Comparison of ENCODE assay signal across 14 mouse cellular contexts in genomic region chr11:32516916-32517712, GRCm38 (mm10). TPM values are rescaled to one million over a fixed set of nuclear protein-coding genes. Genes with fewer than 3 reads are reported as not detected.
A peak's percentile ranks its signal among the peaks of the same experiment; 100 is the strongest.
DNase-seq lines count a peak whose midpoint lies in the region; ATAC-seq lines count a peak whose summit lies in the region.
"Had no signal": no experiment of that assay in that cellular context is flagged by ENCODE, and none has a peak within 500 bp of the region (broad histone marks: within the 10 kb centered on the region; RNA-seq: fewer than 3 reads in every experiment).

No protein-coding gene starts in this region.

- no peak overlapping the region for H3K9ac ChIP-seq in embryonic facial prominence, embryonic 14.5 days (ENCODE audit: low read depth, low read length)
- H3K9ac ChIP-seq: liver, postnatal 0 days; neural tube, embryonic 12.5 days had no signal

- no peak for DNase-seq in embryonic facial prominence, embryonic 14.5 days (ENCODE audit: low spot score)
- DNase-seq in embryonic facial prominence, embryonic 10.5 days (ENCODE audit: low spot score) = no peak
- DNase-seq in left cerebral cortex, adult 11 months (ENCODE audit: low spot score) = peak; percentile 22
- DNase-seq in left cerebral cortex, postnatal 4 days = no peak
- DNase-seq in layer of hippocampus, adult 9-11 months = peak; percentile 72
- peak; percentile 12 for DNase-seq in right cerebral cortex, postnatal 4 days
- DNase-seq in spleen, postnatal 10 days (ENCODE audit: low spot score in 2 of 2) = no peak
- DNase-seq in T-cell, adult 2 months (ENCODE audit: low spot score) = no peak
- DNase-seq: kidney, postnatal 4 days; liver, postnatal 0 days had no signal

- H3K27me3 ChIP-seq in embryonic facial prominence, embryonic 14.5 days (replicated peaks; ENCODE audit: control insufficient read depth, insufficient read depth, low read length) = no peaks in the 10 kb centered on the region
- no peaks in the 10 kb centered on the region for H3K27me3 ChIP-seq in embryonic facial prominence, embryonic 10.5 days (replicated peaks; ENCODE audit: low read depth, poor library complexity, severe bottlenecking)
- H3K27me3 ChIP-seq: neural tube, embryonic 12.5 days had no signal

- 87% methylated on average over 8 of the region's 8 CpGs for WGBS in embryonic facial prominence, embryonic 14.5 days
- WGBS in embryonic facial prominence, embryonic 10.5 days = 89% methylated on average over 8 of the region's 8 CpGs

- H3K36me3 ChIP-seq in embryonic facial prominence, embryonic 14.5 days (ENCODE audit: control insufficient read depth, insufficient read depth, low read length) = peaks cover 37% of the 10 kb centered on the region
- H3K36me3 ChIP-seq in embryonic facial prominence, embryonic 10.5 days (replicated peaks) = peaks cover 51% of the 10 kb centered on the region
- H3K36me3 ChIP-seq: G1E had no signal

- 0 out of 2 replicates have a peak overlapping the region, but pooled peaks have one; percentile 3 for H3K27ac ChIP-seq in embryonic facial prominence, embryonic 14.5 days (replicated peaks; ENCODE audit: low read depth, low read length)
- H3K27ac ChIP-seq in embryonic facial prominence, embryonic 10.5 days (replicated peaks) = no peak overlapping the region
- H3K27ac ChIP-seq: midbrain, embryonic 10.5 days; neural tube, embryonic 12.5 days had no signal

- intact Hi-C loops in left cerebral cortex, postnatal 4 days (cut with DNase I) = no loop called here

- H3K4me2 ChIP-seq in embryonic facial prominence, embryonic 14.5 days (ENCODE audit: low read depth, low read length) = no peak overlapping the region
- H3K4me2 ChIP-seq: neural tube, embryonic 12.5 days had no signal

- no peaks in the 10 kb centered on the region for H3K4me1 ChIP-seq in embryonic facial prominence, embryonic 14.5 days (ENCODE audit: control insufficient read depth, insufficient read depth, low read length)
- no peaks in the 10 kb centered on the region for H3K4me1 ChIP-seq in embryonic facial prominence, embryonic 10.5 days
- H3K4me1 ChIP-seq: midbrain, embryonic 10.5 days; neural tube, embryonic 12.5 days had no signal

- H3K9me3 ChIP-seq in embryonic facial prominence, embryonic 14.5 days (ENCODE audit: control insufficient read depth, low read length) = no peaks in the 10 kb centered on the region
- no peaks in the 10 kb centered on the region for H3K9me3 ChIP-seq in embryonic facial prominence, embryonic 10.5 days
- H3K9me3 ChIP-seq: G1E; midbrain, embryonic 10.5 days; neural tube, embryonic 12.5 days had no signal

- ATAC-seq in embryonic facial prominence, embryonic 14.5 days (ENCODE audit: low read depth) = no peak
- ATAC-seq: liver, postnatal 0 days had no signal

- no peak overlapping the region for H3K4me3 ChIP-seq in embryonic facial prominence, embryonic 14.5 days (ENCODE audit: low read depth, low read length)
- no peak overlapping the region for H3K4me3 ChIP-seq in embryonic facial prominence, embryonic 10.5 days
- H3K4me3 ChIP-seq: midbrain, embryonic 10.5 days; neural tube, embryonic 12.5 days had no signal

RNA-seq across cellular contexts. Expression of gene Efcab9, which starts 14.8 kb away (rescaled TPM):
- polyA plus RNA-seq in embryonic facial prominence, embryonic 14.5 days (2014; fragmentation: Nextera tagmentation; extraction: Ambion mirVana) = 0.31 TPM in 1 of 2 replicates, not detected in the other
- 0.39 TPM in 1 of 2 replicates, not detected in the other for polyA plus RNA-seq in embryonic facial prominence, embryonic 10.5 days (2016; fragmentation: Nextera tagmentation; extraction: Ambion mirVana)
- total RNA-seq in left cerebral cortex, postnatal 4 days (2021) = under 1 TPM; 0.54 to 0.99 TPM
- total RNA-seq: common myeloid progenitor, adult 5-6 weeks had no signal
- polyA plus RNA-seq: G1E had no signal

RNA-seq across cellular contexts. Expression of gene Stk10, which starts 16.0 kb away (rescaled TPM):
- 2.8 and 2.9 TPM in 2 replicates for polyA plus RNA-seq in embryonic facial prominence, embryonic 14.5 days (2014; fragmentation: Nextera tagmentation; extraction: Ambion mirVana)
- 2.2 and 3.0 TPM in 2 replicates for polyA plus RNA-seq in embryonic facial prominence, embryonic 10.5 days (2016; fragmentation: Nextera tagmentation; extraction: Ambion mirVana)
- 1 to 10 TPM; 7.2 to 7.9 TPM for total RNA-seq in left cerebral cortex, postnatal 4 days (2021)

Comparison
In these comparisons a context has a peak if more than half of its experiments do, and no peak if none do; other contexts are left out.
1. DNase-seq: peak in left cerebral cortex, adult 11 months (single experiment), layer of hippocampus, adult 9-11 months (single experiment) and right cerebral cortex, postnatal 4 days (single experiment); none in embryonic facial prominence, embryonic 14.5 days (single experiment), embryonic facial prominence, embryonic 10.5 days (single experiment), left cerebral cortex, postnatal 4 days (single experiment), spleen, postnatal 10 days (0 of 2) and T-cell, adult 2 months (single experiment).